Mouse (Mus musculus) left cerebral cortex, adult 2 months (tissue): ENCODE results near the gene Fbxl18. TPM values are rescaled to one million over a fixed set of nuclear protein-coding genes. Genes with fewer than 3 reads are reported as not detected.
A peak's percentile ranks its signal among the peaks of the same experiment; 100 is the strongest.

ENCODE experiments used
- DNase-seq, 2 experiments: peaks; one replicate each; pipeline ENCODE4 v3.0.0; 2021 to 2022; ENCODE audit warnings: low spot score in 2 of 2, mixed read lengths in 1 of 2; ENCODE audit errors: extremely low spot score in 1 of 2
- H3K27ac ChIP-seq: fragments of 200-600 bp; 2 replicates; pipeline ENCODE4 v1.8.1; 2022
- H3K4me3 ChIP-seq: fragments of 200-600 bp; 2 replicates; pipeline ENCODE4 v1.8.1; 2022
- CTCF ChIP-seq: fragments of 200-600 bp; IDR thresholded peaks from 2 replicates; pipeline ENCODE4 v1.8.1; 2022; ENCODE audit warnings: antibody characterized with exemption, mild to moderate bottlenecking, moderate library complexity
- intact Hi-C: fragments of 180-260 bp; cut with DNase I; formaldehyde crosslinking; loops from one replicate; pipeline ENCODE4 v1.15.1; 2025
- total RNA-seq, 2 experiments: library from RNA; stranded (reverse); gene quantifications; 2 replicates each; pipeline ENCODE4 v1.2.3; 2021

Fbxl18 gene
- total RNA-seq, 2 experiments from 2014 or later = 31.5 to 33.2 TPM

DNA sequence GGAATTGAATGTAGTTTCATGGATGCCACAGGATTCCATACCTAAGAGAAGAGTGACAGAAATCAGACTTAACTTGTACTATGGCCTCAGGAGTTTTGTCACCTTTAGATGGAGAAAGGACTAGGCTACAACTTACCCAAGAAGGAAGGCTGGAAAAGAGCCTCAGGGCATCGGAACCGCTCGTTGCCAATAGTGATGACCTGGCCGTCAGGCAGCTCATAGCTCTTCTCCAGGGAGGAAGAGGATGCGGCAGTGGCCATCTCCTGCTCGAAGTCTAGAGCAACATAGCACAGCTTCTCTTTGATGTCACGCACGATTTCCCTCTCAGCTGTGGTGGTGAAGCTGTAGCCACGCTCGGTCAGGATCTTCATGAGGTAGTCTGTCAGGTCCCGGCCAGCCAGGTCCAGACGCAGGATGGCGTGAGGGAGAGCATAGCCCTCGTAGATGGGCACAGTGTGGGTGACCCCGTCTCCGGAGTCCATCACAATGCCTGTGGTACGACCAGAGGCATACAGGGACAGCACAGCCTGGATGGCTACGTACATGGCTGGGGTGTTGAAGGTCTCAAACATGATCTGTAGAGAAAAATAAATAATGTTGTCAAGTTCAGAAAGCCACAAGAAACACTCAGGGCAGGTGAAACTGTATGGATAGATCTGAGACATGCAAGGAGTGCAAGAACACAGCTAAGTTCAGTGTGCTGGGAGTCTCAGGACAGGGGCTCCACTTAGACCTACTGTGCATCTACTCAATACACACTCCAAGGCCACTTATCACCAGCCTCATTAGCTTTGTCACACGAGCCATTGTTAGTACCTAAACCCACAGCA lies 9.2 kb upstream of the Fbxl18 start:
- intact Hi-C loops = no loop called here
- Histone ChIP-seq H3K4me3 (peak overlapping the region; percentile 95), H3K27ac (peak overlapping the region; percentile 100; the same call in 1 of the 2 replicates)
- no peak for TF ChIP-seq CTCF
- DNase-seq = no peak

- no peak for DNase-seq
- Histone ChIP-seq H3K4me3 (peak overlapping the region; percentile 95), H3K27ac (no peak overlapping the region)
- no peak for TF ChIP-seq CTCF
- intact Hi-C loops = no loop called here
Measured at GRCm38 (mm10) chr5:142903470-142904207, 8.4 kb upstream of the Fbxl18 start.

DNA sequence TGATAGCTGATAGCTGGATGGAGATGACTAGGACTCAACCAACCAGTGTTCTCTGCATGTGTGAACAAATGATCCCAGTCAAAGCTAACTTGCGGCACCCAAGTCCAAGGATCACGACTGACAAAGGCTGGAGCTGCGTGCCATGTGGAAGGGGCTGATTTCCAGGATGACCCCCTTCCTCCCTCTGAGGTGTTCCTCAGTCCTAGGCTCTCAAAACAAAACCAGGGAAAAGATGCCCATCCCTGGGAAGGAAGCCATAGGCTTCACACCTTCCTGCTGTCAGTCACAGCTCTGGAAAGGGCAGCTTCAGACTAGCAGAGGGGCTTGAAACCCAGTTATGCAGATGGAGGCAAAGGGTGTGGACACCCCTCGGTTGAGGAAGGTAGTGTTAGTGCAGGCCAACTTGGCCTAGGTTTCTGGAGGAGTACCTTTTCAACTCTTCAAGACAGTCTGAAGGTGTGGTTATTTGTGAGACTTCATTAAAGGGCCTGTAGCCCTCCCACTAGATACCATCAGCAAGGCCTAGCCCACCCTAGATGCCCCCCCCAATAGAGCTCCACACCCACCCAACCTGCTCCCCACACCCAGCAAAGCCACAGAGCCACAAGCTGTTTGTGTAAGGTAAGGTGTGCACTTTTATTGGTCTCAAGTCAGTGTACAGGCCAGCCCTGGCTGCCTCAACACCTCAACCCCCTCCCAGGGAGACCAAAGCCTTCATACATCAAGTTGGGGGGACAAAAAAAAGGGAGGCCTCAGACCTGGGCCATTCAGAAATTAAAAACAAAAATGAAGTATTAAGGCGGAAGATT lies 7.5 kb upstream of the Fbxl18 start:
- Histone ChIP-seq H3K4me3 (no peak overlapping the region), H3K27ac (no peak overlapping the region)
- intact Hi-C loops = no loop called here
- DNase-seq = no peak
- no peak; the same call in 1 of the 2 replicates for TF ChIP-seq CTCF

DNA sequence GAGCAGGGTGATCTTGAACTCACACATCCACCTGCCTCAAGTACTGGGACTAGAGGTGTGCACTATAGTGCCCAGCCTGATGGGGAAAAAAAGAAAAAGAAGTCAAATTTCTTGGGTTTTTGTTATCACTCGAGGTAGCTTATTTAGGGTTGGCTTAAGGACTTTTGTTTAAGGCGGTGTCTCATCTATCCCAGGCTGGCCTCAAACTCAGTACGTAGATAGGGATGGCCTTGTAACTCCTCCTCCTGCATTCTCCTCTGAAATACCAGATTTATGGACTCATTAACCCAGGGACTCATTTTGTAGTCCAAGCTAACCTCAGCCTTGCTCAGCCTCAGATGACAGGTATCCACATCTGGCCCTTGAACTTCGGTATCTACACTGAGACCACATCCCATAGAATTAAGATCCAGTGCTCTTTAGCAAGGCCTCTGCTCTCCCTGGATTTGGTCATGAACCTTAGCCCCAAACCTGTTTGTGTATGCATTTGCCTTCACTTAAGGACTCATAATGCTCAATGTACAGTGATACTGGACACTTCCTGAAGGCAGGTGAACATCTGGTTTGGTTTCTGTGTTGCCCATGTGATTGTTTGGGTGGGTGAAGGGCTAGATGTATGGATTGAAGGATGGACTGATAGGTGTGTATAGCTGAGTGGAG lies 6.8 kb upstream of the Fbxl18 start:
- no peak overlapping the region for H3K27ac ChIP-seq
- no peak for DNase-seq
- intact Hi-C loops = loop anchor here (2.0 kb wide), 1 partner anchor 61 kb away; no protein-coding TSS in a partner anchor
- no peak for TF ChIP-seq CTCF
- no peak overlapping the region for H3K4me3 ChIP-seq

- intact Hi-C loops = loop anchor here (2.0 kb wide), 1 partner anchor 61 kb away; no protein-coding TSS in a partner anchor
- TF ChIP-seq CTCF = no peak
- DNase-seq = no peak
- Histone ChIP-seq H3K4me3 (no peak overlapping the region), H3K27ac (peak overlapping the region; percentile 61; the same call in 1 of the 2 replicates)
Measured at GRCm38 (mm10) chr5:142901355-142901802, 6.2 kb upstream of the Fbxl18 start.

- TF ChIP-seq CTCF = no peak
- peak overlapping the region; percentile 61 for H3K27ac ChIP-seq
- H3K4me3 ChIP-seq = no peak overlapping the region
- no peak for DNase-seq
- intact Hi-C loops = loop anchor here (2.0 kb wide), 1 partner anchor 62 kb away; no protein-coding TSS in a partner anchor
Measured at GRCm38 (mm10) chr5:142900651-142901050, 5.4 kb upstream of the Fbxl18 start.

- no peak for TF ChIP-seq CTCF
- intact Hi-C loops = loop anchor here (2.0 to 5.0 kb wide), 4 partner anchors 19 to 69 kb away; no protein-coding TSS in a partner anchor
- no peak for DNase-seq
- peak overlapping the region; percentile 83 for H3K27ac ChIP-seq
- no peak overlapping the region for H3K4me3 ChIP-seq
Measured at GRCm38 (mm10) chr5:142899932-142900533, 4.8 kb upstream of the Fbxl18 start.

GRCm38 (mm10) chr5:142899057-142899601 lies 3.9 kb upstream of the Fbxl18 start:
- Histone ChIP-seq H3K4me3 (no peak overlapping the region), H3K27ac (peak overlapping the region; percentile 83)
- DNase-seq = peak; percentile 63 to 81
- intact Hi-C loops = loop anchor here (2.0 to 5.0 kb wide), 3 partner anchors 18 to 70 kb away; no protein-coding TSS in a partner anchor
- TF ChIP-seq CTCF = no peak

- intact Hi-C loops = loop anchor here (2.0 to 5.0 kb wide), 3 partner anchors 18 to 70 kb away; no protein-coding TSS in a partner anchor
- Histone ChIP-seq H3K4me3 (no peak overlapping the region), H3K27ac (no peak overlapping the region)
- DNase-seq = no peak
- no peak for TF ChIP-seq CTCF
Measured at GRCm38 (mm10) chr5:142898316-142898715, 3.1 kb upstream of the Fbxl18 start.
